ENCODE assay signal across 20 mouse cellular contexts in genomic region chr13:114303466-114304175, GRCm38 (mm10).
"Had no signal": no experiment of that assay in that cellular context is flagged by ENCODE, and none has a peak within 500 bp of the region (broad histone marks: within the 10 kb centered on the region; RNA-seq: fewer than 3 reads in every experiment).

No protein-coding gene starts in this region.

- H3K36me3 ChIP-seq: liver, embryonic 15.5 days; stomach, embryonic 15.5 days had no signal

- H3K27ac ChIP-seq: kidney, postnatal 0 days; layer of hippocampus, adult 2 months; liver, embryonic 15.5 days; midbrain, embryonic 12.5 days; neural tube, embryonic 13.5 days; stomach, embryonic 15.5 days had no signal

- ATAC-seq: inflammation-experienced regulatory T-cells, adult 6 months; intestine, embryonic 16.5 days; midbrain, embryonic 16.5 days had no signal

- DNase-seq: kidney, adult 2 months; kidney, postnatal 25 days; layer of hippocampus, adult 9-11 months; lung, embryonic 14.5 days; lung, postnatal 10 days; lung, postnatal 36 days; retina, postnatal 1 day; right cerebral cortex, postnatal 25 days; spleen, adult 18-20 months; thymus, postnatal 25 days had no signal

- H3K4me2 ChIP-seq: liver, embryonic 15.5 days; lung, embryonic 14.5 days; midbrain, embryonic 12.5 days; neural tube, embryonic 13.5 days; stomach, embryonic 15.5 days had no signal

- H3K27me3 ChIP-seq: liver, embryonic 15.5 days; midbrain, embryonic 12.5 days; neural tube, embryonic 13.5 days; stomach, embryonic 15.5 days had no signal

- H3K4me1 ChIP-seq: liver, embryonic 15.5 days; midbrain, embryonic 12.5 days; neural tube, embryonic 13.5 days; stomach, embryonic 15.5 days had no signal

- H3K4me3 ChIP-seq: layer of hippocampus, adult 2 months; liver, embryonic 15.5 days; midbrain, embryonic 12.5 days; myocyte; neural tube, embryonic 13.5 days; stomach, embryonic 15.5 days had no signal

- H3K9me3 ChIP-seq: liver, embryonic 15.5 days; midbrain, embryonic 12.5 days; neural tube, embryonic 13.5 days; stomach, embryonic 15.5 days had no signal

- H3K9ac ChIP-seq: liver, embryonic 15.5 days; lung, embryonic 14.5 days; midbrain, embryonic 12.5 days; neural tube, embryonic 13.5 days; stomach, embryonic 15.5 days had no signal
